Mouse (Mus musculus) hindbrain, embryonic 10.5 days (tissue): Measurements from ENCODE around the gene Arid4b. TPM values are rescaled to one million over a fixed set of nuclear protein-coding genes. Genes with fewer than 3 reads are reported as not detected.
A peak's percentile ranks its signal among the peaks of the same experiment; 100 is the strongest.

Source experiments
- DNase-seq: peaks from one replicate; pipeline ENCODE4 v3.0.0-alpha.2; 2017; ENCODE audit warnings: low spot score
- H3K27ac ChIP-seq: fragments of 300-500 bp; sonication (generic); 2 replicates; pipeline ENCODE4 v1.5.1; 2016; ENCODE audit warnings: mild to moderate bottlenecking, moderate library complexity
- H3K27me3 ChIP-seq: fragments of 300-500 bp; sonication (generic); 2 replicates; pipeline ENCODE4 v1.6.1; 2016; ENCODE audit warnings: mild to moderate bottlenecking; ENCODE audit not compliant: poor library complexity, insufficient read depth, severe bottlenecking
- H3K36me3 ChIP-seq: fragments of 300-500 bp; sonication (generic); 2 replicates; pipeline ENCODE4 v1.6.1; 2016; ENCODE audit warnings: mild to moderate bottlenecking, moderate library complexity
- H3K4me1 ChIP-seq: fragments of 300-500 bp; sonication (generic); replicated peaks from 2 replicates; pipeline ENCODE4 v1.6.1; 2016; ENCODE audit warnings: mild to moderate bottlenecking
- H3K4me3 ChIP-seq: fragments of 300-500 bp; sonication (generic); 2 replicates; pipeline ENCODE4 v1.5.1; 2016; ENCODE audit warnings: mild to moderate bottlenecking, moderate library complexity
- H3K9me3 ChIP-seq: fragments of 300-500 bp; sonication (generic); 2 replicates; pipeline ENCODE4 v1.6.1; 2016; ENCODE audit warnings: mild to moderate bottlenecking, moderate library complexity
- WGBS: fragments of 180-500 bp; shearing (Covaris S2); methylation state at CpG from one replicate; pipeline ENCODE4 v1.1.7; 2016; 5-methylcytosine and 5-hydroxymethylcytosine counted together
- polyA plus RNA-seq: library from polyadenylated mRNA; unstranded; fragments of >200 nt; fragmentation: Nextera tagmentation; extraction: Ambion mirVana; gene quantifications from 2 replicates; pipeline ENCODE4 v1.2.1, GENCODE M21; 2016

Arid4b gene
- polyA plus RNA-seq, 1 experiment from 2014 or later: 55.0 TPM

DNA sequence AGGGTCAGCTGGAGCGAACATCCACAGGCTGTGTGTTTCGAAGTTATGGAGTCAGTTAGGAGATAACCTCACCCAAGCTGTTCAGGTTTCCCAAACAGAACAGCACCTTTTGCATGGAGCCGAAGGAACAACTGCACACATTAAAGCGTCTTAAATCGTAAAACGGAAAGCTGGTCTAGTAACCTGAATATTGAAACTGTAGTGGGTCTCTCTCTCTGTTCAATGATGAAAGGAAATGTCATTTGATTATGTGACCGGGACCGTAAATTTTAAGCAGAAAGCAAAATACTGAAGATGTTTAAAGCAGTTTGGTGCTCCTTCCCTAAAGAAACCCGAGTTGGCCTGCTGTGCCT is 2.0 kb downstream of the Arid4b start:
- no peaks in the 10 kb centered on the region for H3K9me3 ChIP-seq
- DNase-seq: no peak
- H3K27ac ChIP-seq: peak overlapping the region; percentile 98
- 36% methylated on average over 9 of the region's 9 CpGs for whole genome bisulfite sequencing
- H3K36me3 ChIP-seq: peaks cover 31% of the 10 kb centered on the region
- peak overlapping the region; percentile 99 for H3K4me3 ChIP-seq
- H3K27me3 ChIP-seq: no peaks in the 10 kb centered on the region
- peaks cover 26% of the 10 kb centered on the region for H3K4me1 ChIP-seq

DNA sequence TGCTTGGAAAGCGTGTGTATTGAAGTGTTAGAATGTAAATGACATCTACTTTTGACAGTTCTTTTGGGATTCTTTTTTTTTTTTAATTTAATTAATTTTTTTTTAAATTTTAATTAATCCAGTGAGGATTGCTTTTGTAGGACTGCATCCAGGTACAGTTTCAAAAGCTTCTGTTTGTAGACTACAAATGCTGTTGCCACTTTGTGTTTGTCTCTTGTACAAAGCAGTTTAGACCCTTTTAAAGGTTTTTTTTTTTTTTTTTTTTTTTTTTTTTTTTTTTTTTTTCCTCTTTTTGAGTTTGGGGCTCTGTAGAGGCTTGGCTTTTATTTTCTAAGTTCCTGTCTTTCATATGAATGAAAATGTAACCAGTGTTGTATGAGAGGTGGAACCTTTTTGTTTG is 2.7 kb downstream of the Arid4b start:
- H3K36me3 ChIP-seq: peaks cover 26% of the 10 kb centered on the region
- no peak overlapping the region for H3K27ac ChIP-seq
- DNase-seq: no peak
- H3K4me1 ChIP-seq: peaks cover 26% of the 10 kb centered on the region
- no peaks in the 10 kb centered on the region for H3K27me3 ChIP-seq
- H3K9me3 ChIP-seq: no peaks in the 10 kb centered on the region
- peak overlapping the region; percentile 99; the same call in 1 of the 2 replicates for H3K4me3 ChIP-seq
- WGBS: 86% methylated on average over 1 of the region's 1 CpGs

DNA sequence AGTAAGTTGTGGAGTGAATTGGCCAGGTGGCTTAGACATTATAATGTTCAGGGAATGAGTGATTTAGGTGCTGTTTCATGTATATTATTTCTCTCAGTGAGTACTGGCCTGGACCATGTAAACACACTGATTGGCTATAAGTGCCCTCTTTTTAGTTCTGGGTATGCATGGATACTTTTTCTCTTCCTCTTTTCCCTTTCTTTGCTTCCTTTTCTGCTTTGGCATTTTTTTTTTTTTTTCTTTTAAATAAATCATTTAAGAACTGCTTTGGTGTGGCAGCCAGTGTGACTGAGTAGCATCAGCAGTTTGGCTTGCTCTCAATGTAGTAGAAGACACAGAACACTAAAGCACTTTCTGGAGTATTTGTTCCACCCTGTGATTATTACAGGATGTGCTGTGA is 5.0 kb downstream of the Arid4b start:
- H3K27ac ChIP-seq: no peak overlapping the region
- no peak for DNase-seq
- peaks cover 42% of the 10 kb centered on the region for H3K36me3 ChIP-seq

GRCm38 (mm10) chr13:14069291-14069690 is 6.3 kb downstream of the Arid4b start:
- 83% methylated on average over 1 of the region's 1 CpGs for WGBS
- Histone ChIP-seq H3K27me3 (no peaks in the 10 kb centered on the region), H3K9me3 (no peaks in the 10 kb centered on the region), H3K27ac (no peak overlapping the region), H3K4me3 (no peak overlapping the region), H3K36me3 (peaks cover 45% of the 10 kb centered on the region), H3K4me1 (peaks cover 13% of the 10 kb centered on the region)
- no peak for DNase-seq

More for the DNA sequence above, 5.0 kb downstream of the Arid4b start:
- Histone ChIP-seq H3K27me3 (no peaks in the 10 kb centered on the region), H3K4me3 (no peak overlapping the region), H3K9me3 (no peaks in the 10 kb centered on the region), H3K4me1 (peaks cover 13% of the 10 kb centered on the region)

DNA sequence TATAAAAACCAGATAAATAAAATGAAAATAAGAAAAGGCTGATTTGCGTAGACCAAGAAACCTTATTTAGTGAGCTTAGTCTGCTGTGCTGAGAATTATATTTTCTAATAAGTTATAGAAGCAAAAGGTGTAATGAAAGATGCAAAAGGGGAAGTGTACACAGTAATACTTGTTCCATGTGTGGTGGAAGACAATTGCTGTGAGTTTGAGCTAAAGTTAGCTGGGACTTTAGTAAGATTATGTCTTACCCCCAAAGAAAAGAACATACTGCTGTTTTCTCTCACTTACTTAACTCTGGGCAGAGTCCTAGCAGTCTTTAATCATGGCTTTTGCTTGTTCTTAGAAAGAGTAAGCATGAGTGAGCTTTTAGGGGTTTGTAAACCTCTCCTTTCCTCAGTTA is 11.3 kb downstream of the Arid4b start:
- peaks cover 6% of the 10 kb centered on the region; the same call in 1 of the 2 replicates for H3K9me3 ChIP-seq
- no peak overlapping the region for H3K27ac ChIP-seq
- H3K27me3 ChIP-seq: no peaks in the 10 kb centered on the region
- no peak for DNase-seq
- H3K4me1 ChIP-seq: no peaks in the 10 kb centered on the region
- H3K4me3 ChIP-seq: no peak overlapping the region
- peaks cover 40% of the 10 kb centered on the region for H3K36me3 ChIP-seq
- WGBS: 97% methylated on average over 1 of the region's 1 CpGs

- WGBS: 82% methylated on average over 1 of the region's 1 CpGs
- Histone ChIP-seq H3K4me3 (no peak overlapping the region), H3K36me3 (peaks cover 41% of the 10 kb centered on the region), H3K27ac (no peak overlapping the region), H3K27me3 (no peaks in the 10 kb centered on the region), H3K4me1 (no peaks in the 10 kb centered on the region), H3K9me3 (peaks cover 9% of the 10 kb centered on the region; the same call in 1 of the 2 replicates)
- no peak for DNase-seq
Measured at GRCm38 (mm10) chr13:14075326-14075725, 12.3 kb downstream of the Arid4b start.

GRCm38 (mm10) chr13:14088669-14089068 is 25.6 kb downstream of the Arid4b start:
- WGBS: 84% methylated on average over 1 of the region's 1 CpGs
- DNase-seq: no peak
- H3K4me3 ChIP-seq: no peak overlapping the region
- peaks cover 30% of the 10 kb centered on the region for H3K36me3 ChIP-seq
- H3K27me3 ChIP-seq: no peaks in the 10 kb centered on the region
- no peaks in the 10 kb centered on the region for H3K4me1 ChIP-seq
- H3K9me3 ChIP-seq: peaks cover 9% of the 10 kb centered on the region
- no peak overlapping the region for H3K27ac ChIP-seq

DNA sequence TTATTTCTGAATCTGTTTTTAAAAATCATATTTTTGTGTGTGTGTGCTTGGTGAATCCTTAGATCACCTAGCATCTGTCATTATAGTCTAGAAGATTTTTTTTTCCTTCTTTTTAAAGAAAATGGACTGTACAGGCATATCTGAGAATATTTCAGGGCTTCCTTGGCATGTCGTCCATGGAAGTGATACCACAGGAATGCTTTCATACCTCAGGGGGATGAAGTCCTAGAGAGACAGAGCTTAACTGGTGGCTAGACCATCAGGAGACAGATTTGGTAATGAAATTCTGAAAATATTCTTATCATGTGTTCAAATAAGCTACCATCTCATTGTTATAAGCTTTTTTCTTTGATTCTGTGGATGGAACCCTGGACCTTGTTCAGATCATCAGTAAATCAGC is 40.0 kb downstream of the Arid4b start:
- Histone ChIP-seq H3K36me3 (no peaks in the 10 kb centered on the region), H3K27me3 (no peaks in the 10 kb centered on the region), H3K27ac (no peak overlapping the region), H3K9me3 (no peaks in the 10 kb centered on the region), H3K4me3 (no peak overlapping the region), H3K4me1 (no peaks in the 10 kb centered on the region)
- DNase-seq: no peak
- 78% methylated on average over 1 of the region's 1 CpGs for WGBS

- no peaks in the 10 kb centered on the region for H3K27me3 ChIP-seq
- no peak overlapping the region for H3K27ac ChIP-seq
- WGBS: 96% methylated on average over 2 of the region's 2 CpGs
- DNase-seq: no peak
- no peaks in the 10 kb centered on the region for H3K9me3 ChIP-seq
- H3K4me3 ChIP-seq: no peak overlapping the region
- H3K4me1 ChIP-seq: 0 out of 2 replicates have a peak, but pooled peaks cover 5% of the 10 kb centered on the region
- H3K36me3 ChIP-seq: no peaks in the 10 kb centered on the region
Measured at GRCm38 (mm10) chr13:14110154-14110873, 47.3 kb downstream of the Arid4b start.

- DNase-seq: no peak
- no peak overlapping the region for H3K4me3 ChIP-seq
- no peaks in the 10 kb centered on the region for H3K9me3 ChIP-seq
- no peaks in the 10 kb centered on the region for H3K36me3 ChIP-seq
- no peak overlapping the region for H3K27ac ChIP-seq
- no peaks in the 10 kb centered on the region for H3K27me3 ChIP-seq
- 90% methylated on average over 1 of the region's 1 CpGs for WGBS
- 0 out of 2 replicates have a peak, but pooled peaks cover 5% of the 10 kb centered on the region for H3K4me1 ChIP-seq
Measured at GRCm38 (mm10) chr13:14111146-14111545, 48.1 kb downstream of the Arid4b start.

- H3K27me3 ChIP-seq: no peaks in the 10 kb centered on the region
- H3K27ac ChIP-seq: no peak overlapping the region
- 86% methylated on average over 4 of the region's 4 CpGs for WGBS
- no peaks in the 10 kb centered on the region for H3K36me3 ChIP-seq
- H3K4me3 ChIP-seq: no peak overlapping the region
- 0 out of 2 replicates have a peak, but pooled peaks cover 5% of the 10 kb centered on the region for H3K4me1 ChIP-seq
- no peaks in the 10 kb centered on the region for H3K9me3 ChIP-seq
- DNase-seq: no peak
Measured at GRCm38 (mm10) chr13:14113746-14114528, 50.9 kb downstream of the Arid4b start.

DNA sequence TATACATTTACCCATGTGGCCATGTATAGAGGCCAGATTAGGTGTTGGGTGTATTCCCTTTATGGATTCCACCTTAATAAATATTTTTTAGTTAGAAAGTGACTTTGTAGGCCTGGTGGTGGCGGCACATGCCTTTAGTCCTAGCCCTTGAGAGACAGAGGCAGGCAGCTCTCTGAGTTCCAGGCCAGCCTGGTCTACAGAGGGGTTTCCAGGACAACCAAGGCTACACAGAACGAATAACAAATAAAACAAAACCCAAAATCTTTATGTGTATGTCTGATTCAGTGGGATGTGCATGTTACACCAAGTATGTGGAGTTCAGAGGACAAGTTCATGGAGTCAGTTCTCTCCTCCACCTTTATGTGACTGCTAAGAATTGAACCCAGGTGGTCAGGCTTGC is 52.8 kb downstream of the Arid4b start:
- H3K27me3 ChIP-seq: no peaks in the 10 kb centered on the region
- H3K4me3 ChIP-seq: no peak overlapping the region
- no peaks in the 10 kb centered on the region for H3K9me3 ChIP-seq
- DNase-seq: no peak
- 0 out of 2 replicates have a peak, but pooled peaks cover 5% of the 10 kb centered on the region for H3K4me1 ChIP-seq
- 95% methylated on average over 2 of the region's 2 CpGs for WGBS
- H3K27ac ChIP-seq: no peak overlapping the region
- 0 out of 2 replicates have a peak, but pooled peaks cover 5% of the 10 kb centered on the region for H3K36me3 ChIP-seq

DNA sequence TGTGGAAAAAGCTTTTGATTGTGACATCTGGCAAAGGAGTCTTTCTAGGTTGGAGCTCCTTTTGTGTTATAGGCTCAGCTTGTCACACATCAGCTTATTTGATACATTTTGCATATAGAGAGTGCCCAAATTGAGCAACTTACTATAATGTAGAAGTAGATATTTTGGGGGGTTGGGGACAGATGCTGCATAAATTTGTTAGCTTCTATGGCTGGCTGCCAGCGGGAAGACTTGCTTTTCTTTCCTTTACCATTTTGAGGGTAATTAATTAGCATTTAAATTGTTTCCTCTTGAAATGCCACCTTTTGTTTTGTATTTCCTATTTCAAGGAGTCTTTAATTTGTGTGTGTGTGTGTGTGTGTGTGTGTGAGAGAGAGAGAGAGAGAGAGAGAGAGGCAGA is 68.6 kb downstream of the Arid4b start:
- 83% methylated on average over 1 of the region's 1 CpGs for WGBS
- no peak for DNase-seq

More for the DNA sequence above, 68.6 kb downstream of the Arid4b start:
- Histone ChIP-seq H3K9me3 (no peaks in the 10 kb centered on the region), H3K27me3 (no peaks in the 10 kb centered on the region), H3K36me3 (peaks cover 80% of the 10 kb centered on the region), H3K4me1 (no peaks in the 10 kb centered on the region), H3K27ac (no peak overlapping the region), H3K4me3 (no peak overlapping the region)
